Mouse (Mus musculus) brain, embryonic 14.5 days (tissue): ENCODE measurements at regions not wholly inside any gene's neighbourhood (a gene's known extent, or its start where the extent isn't known, plus 50 kb on each side); places are given as distances from the start of the nearest gene placed in this dataset.
A peak's percentile ranks its signal among the peaks of the same experiment; 100 is the strongest.

ENCODE experiments used
- DNase-seq: peaks from one replicate; pipeline ENCODE4 v3.0.0-alpha.2; 2011; ENCODE audit warnings: low read depth
- CTCF ChIP-seq: fragments of 200-500 bp; IDR thresholded peaks from 2 replicates; pipeline ENCODE4 v1.5.1; 2012; ENCODE audit warnings: inconsistent platforms, mild to moderate bottlenecking, moderate library complexity, borderline replicate concordance; ENCODE audit not compliant: insufficient read depth, insufficient read length; ENCODE audit errors: extremely low read depth
- POLR2A ChIP-seq: fragments of 200-500 bp; IDR thresholded peaks from 2 replicates; pipeline ENCODE4 v1.6.1; 2012; ENCODE audit warnings: mild to moderate bottlenecking, inconsistent platforms, borderline replicate concordance; ENCODE audit not compliant: poor library complexity, insufficient read depth, insufficient read length, severe bottlenecking; ENCODE audit errors: extremely low read depth

GRCm38 (mm10) chr2:45751746-45752145, 634.6 kb upstream of the Zeb2 start:
- TF ChIP-seq POLR2A (no peak), CTCF (no peak)
- DNase-seq: no peak

GRCm38 (mm10) chr2:45749379-45749778, 632.2 kb upstream of the Zeb2 start:
- no peak for TF ChIP-seq POLR2A
- no peak for TF ChIP-seq CTCF
- DNase-seq: no peak

GRCm38 (mm10) chr2:45747263-45748236, 630.4 kb upstream of the Zeb2 start:
- TF ChIP-seq POLR2A (no peak), CTCF (no peak)
- no peak for DNase-seq

- TF ChIP-seq CTCF (no peak), POLR2A (no peak)
- no peak for DNase-seq
Measured at GRCm38 (mm10) chr2:45746606-45747005, 629.4 kb upstream of the Zeb2 start.

- peak; percentile 74 for DNase-seq
- TF ChIP-seq CTCF (no peak), POLR2A (no peak)
Measured at GRCm38 (mm10) chr2:45736278-45736677, 619.1 kb upstream of the Zeb2 start.

- no peak for TF ChIP-seq POLR2A
- no peak for TF ChIP-seq CTCF
- no peak for DNase-seq
Measured at GRCm38 (mm10) chr2:45713997-45714396, 596.8 kb upstream of the Zeb2 start.

- no peak for DNase-seq
- TF ChIP-seq CTCF: no peak
- no peak for TF ChIP-seq POLR2A
Measured at GRCm38 (mm10) chr2:45707026-45707425, 589.8 kb upstream of the Zeb2 start.

GRCm38 (mm10) chr2:45702511-45702910, 585.3 kb upstream of the Zeb2 start:
- TF ChIP-seq CTCF (no peak), POLR2A (no peak)
- DNase-seq: peak; percentile 10

- no peak for TF ChIP-seq POLR2A
- TF ChIP-seq CTCF: no peak
Measured at GRCm38 (mm10) chr2:45700578-45700977, 583.4 kb upstream of the Zeb2 start.

GRCm38 (mm10) chr2:45693291-45694020, 576.3 kb upstream of the Zeb2 start:
- DNase-seq: peak; percentile 53
- TF ChIP-seq CTCF (no peak), POLR2A (no peak)

More at GRCm38 (mm10) chr2:45700578-45700977, 583.4 kb upstream of the Zeb2 start:
- no peak for DNase-seq

GRCm38 (mm10) chr2:45692819-45693218, 575.6 kb upstream of the Zeb2 start:
- TF ChIP-seq CTCF (no peak), POLR2A (no peak)
- no peak for DNase-seq

GRCm38 (mm10) chr2:45688996-45689395, 571.8 kb upstream of the Zeb2 start:
- TF ChIP-seq POLR2A (no peak), CTCF (no peak)
- no peak for DNase-seq

- DNase-seq: no peak
- TF ChIP-seq CTCF: no peak
- no peak for TF ChIP-seq POLR2A
Measured at GRCm38 (mm10) chr2:45681251-45681650, 564.1 kb upstream of the Zeb2 start.
